Mouse (Mus musculus) bone marrow macrophage, adult 2 months (primary cell): ENCODE data around the gene Kif5a.

Experiments
- CTCF ChIP-seq: IDR thresholded peaks from 2 replicates; pipeline ENCODE4 v1.5.1; 2012; ENCODE audit warnings: low read depth, mild to moderate bottlenecking, low read length, moderate library complexity
- POLR2A ChIP-seq: IDR thresholded peaks from 2 replicates; pipeline ENCODE4 v1.6.1; 2012; ENCODE audit warnings: mild to moderate bottlenecking, low read depth, low read length, borderline replicate concordance

- TF ChIP-seq CTCF (no peak), POLR2A (no peak)
Measured at GRCm38 (mm10) chr10:127293590-127294113, 30.5 kb upstream of the Kif5a start.
